Mouse (Mus musculus): ENCODE measurements around the gene Ttc19.

GRCm38 (mm10) chr11:62332228-62332627 is 51.0 kb downstream of the Ttc19 start:
- no peak for TF ChIP-seq CTCF (IDR thresholded peaks at IDR 0.05; ENCODE audit: low read depth, low read length)
- no peak for TF ChIP-seq POLR2A (IDR thresholded peaks at IDR 0.05; ENCODE audit: extremely low read depth, insufficient read depth, low read length)

Data from liver, adult 2 months (tissue).